Mouse (Mus musculus) erythroblast, adult 5-6 weeks (primary cell): Measurements from ENCODE around the gene Nr4a2. TPM values are rescaled to one million over a fixed set of nuclear protein-coding genes. Genes with fewer than 3 reads are reported as not detected.

Experiments
- total RNA-seq, 2 experiments: library from RNA; stranded (forward) in 1 of 2; stranded (reverse) in 1 of 2; fragments of 150-400 nt in 1 of 2; fragments of 200-764, 138-1000 nt in 1 of 2; gene quantifications; 2 replicates each; pipeline versions ENCODE4 v1.2.3 to v1.2.4; 2015 to 2017; ENCODE audit warnings: low replicate concordance in 2 of 2

Nr4a2 gene
- total RNA-seq, 2 experiments from 2014 or later, result 1.1 to 2.5 TPM

Other genes with a start within 250 kb of the Nr4a2 start
- 9.4 and 11.3 TPM in 2 replicates for gene Gpd2, start 113.6 kb upstream of the Nr4a2 start, total RNA-seq (2015; ENCODE audit: low replicate concordance)
- 7.7 and 11.4 TPM in 2 replicates for gene Gpd2, start 113.6 kb upstream of the Nr4a2 start, total RNA-seq (2017; ENCODE audit: low replicate concordance)